Mouse (Mus musculus): ENCODE results near the gene Ttbk2.

Ttbk2 gene

DNA sequence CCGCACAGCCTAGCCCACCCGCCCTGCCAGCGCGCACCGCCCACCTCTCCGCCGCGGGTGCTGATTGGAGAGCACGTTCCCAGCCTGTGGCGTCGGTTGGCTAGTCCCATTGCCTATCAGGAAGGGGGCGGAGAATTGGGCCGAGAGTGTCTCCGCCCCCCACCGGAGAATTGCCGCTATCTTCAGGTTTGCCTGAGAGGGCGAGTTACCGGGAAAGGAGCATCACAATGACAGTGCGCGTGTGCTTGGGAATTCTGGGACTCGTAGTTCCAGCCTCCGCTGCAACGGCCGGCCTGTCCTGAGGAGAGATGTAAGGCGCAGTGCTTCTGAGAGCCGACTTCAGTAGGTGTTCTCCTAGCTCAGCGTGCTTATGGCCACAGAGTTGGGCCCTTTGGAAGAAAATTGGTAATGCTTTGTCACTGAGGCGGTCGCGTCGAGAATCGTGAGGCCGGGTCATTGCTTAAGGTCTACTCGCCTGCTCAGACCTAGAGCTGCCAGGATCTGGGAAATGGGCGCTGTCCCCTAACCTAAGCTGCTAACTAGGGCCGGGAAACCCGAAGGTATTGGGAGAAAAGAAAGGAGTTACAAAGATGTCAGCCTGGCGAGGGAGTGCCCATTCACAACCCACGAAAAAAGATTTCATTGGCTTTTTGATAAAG is at the start of gene Ttbk2:
Ttbk2 (minus strand) TSS at position 181 of the 659 bp plus-strand sequence.
- DNase-seq (ENCODE audit: low spot score) = peak; percentile 98

DNA sequence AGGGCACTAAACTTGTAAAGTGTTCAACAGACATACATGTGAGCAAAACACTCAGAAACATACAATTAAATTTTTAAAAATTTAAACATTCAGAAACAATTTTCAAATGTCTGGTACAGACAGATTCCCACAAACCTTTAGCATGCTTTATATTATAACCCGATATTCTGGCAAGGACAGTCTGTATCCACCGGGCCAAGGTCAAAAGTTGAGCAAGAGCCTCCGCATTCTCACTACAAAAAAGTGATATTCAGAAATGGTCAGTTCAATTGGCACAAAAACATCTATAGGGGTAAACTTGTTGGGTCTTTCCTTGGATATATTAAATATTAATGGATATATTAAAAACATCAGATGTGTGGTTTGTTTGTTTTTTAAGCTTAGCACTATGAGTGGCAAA is 46.0 kb upstream of the Ttbk2 start:
- no peak for DNase-seq (ENCODE audit: low spot score)

DNA sequence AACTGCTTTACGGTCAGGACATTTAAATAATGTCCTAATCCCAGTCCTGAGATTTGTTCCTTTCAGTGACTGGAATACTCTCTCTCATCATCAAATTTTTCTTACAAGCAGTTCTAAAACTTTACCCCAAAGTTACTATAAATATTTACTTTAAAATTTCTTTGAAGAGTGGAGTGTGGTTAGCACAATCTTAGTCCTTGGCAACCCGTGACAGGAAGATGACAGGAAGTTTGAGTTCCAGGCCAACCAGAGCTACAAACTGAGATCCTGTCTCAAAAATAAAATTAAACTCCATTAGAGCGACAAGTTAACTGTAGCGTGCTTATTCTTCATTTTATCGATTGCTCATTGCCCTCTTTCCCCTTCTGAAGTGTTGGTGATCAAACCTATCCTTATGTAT is 37.2 kb upstream of the Ttbk2 start:
- DNase-seq (ENCODE audit: low spot score) = no peak

DNA sequence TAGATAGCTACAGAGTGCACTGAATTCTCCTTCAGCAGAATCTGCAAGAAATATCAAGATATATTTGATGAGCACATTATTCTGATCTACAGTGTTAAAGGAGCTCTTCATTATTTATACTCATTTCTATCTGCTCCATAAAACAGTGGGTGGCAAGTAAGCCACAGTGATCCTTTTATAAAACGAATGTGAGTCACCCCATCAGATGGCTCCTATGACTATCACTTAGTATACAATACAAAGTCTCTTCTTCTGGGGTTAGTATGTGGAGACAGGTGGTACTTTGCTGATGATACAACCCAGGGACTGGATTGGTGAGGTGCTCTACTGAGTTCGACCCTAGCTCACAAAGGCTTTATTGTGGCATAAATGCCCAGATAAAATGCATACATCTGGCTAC is 22.8 kb upstream of the Ttbk2 start:
- DNase-seq (ENCODE audit: low spot score) = no peak

DNA sequence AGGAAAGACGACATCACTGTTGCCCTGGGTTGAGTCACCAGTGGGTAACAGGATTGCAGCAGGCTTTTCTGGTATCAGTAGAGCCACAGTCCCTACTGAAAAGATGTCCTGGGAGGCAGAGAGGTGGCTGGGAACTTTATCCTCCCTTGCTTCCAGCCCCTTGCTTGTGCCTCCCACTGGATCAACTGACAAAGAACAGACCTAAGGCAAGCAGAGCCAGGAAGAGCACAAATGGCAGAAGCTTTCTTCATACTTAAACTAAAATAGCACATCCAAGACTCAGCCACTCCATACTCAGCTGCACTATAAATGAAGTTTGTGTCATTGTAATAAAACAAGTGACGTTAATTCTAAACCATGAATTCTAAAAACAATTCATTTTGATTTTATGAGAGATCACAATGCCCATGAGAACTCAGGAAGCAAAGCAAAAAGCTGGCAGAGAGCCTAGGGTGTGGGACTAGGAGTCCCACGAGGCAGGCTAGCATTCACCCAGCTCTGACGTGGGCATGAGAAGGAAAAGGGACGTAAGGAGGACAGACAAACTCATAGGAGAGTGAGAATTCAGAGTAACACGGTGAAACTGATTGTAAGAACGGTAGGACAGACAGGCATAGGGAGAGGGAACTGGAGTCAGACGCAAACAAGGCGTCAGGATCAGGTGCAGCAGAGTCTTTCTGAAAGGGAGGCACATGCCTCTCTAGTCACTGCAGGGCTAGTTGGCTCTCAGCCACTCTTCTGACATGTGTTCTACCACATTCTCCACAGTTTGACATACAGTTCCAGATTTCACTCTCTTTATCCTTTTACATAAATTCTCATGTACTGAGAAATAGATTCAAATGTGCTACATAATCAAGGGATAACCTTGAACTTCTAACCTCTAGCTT is 21.3 kb upstream of the Ttbk2 start:
- no peak for DNase-seq (ENCODE audit: low spot score)

DNA sequence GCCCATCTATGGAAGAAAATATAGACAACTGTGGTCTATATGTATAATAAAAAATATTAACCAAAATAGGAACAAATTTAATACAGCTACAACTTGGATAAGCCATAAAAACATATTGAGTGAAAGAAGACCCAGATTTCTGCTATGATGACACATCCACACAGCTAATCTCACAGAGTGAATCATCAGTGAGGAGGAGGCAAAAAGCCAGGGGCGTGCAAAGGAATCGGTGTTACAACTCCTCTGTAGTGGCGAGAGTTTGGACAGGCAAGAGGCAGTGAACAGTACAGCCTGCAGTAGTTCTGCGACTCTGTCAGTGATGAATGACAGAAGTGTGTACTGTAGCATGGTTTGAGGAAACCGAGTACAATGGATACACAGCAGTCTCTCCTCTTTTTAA is 16.9 kb upstream of the Ttbk2 start:
- DNase-seq (ENCODE audit: low spot score) = no peak

DNA sequence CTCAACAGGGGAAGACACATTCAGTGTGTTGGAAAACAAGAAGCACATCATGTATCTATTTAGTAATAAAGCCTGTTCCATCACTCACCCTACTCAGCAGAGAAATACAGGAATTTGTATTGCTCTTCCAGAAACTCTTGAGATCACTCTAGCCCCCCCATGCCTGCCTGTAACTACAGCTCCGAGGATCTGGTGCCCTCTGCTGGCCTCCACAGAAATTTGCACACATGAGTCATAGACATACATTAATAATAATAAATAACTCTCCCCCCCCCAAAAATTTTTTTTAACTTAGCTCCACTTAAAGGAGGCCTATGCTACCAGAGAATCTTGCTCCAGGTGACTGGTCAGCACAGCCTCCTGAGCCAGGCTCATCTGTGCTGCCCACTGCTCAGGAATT is 16.2 kb upstream of the Ttbk2 start:
- DNase-seq (ENCODE audit: low spot score) = no peak

DNA sequence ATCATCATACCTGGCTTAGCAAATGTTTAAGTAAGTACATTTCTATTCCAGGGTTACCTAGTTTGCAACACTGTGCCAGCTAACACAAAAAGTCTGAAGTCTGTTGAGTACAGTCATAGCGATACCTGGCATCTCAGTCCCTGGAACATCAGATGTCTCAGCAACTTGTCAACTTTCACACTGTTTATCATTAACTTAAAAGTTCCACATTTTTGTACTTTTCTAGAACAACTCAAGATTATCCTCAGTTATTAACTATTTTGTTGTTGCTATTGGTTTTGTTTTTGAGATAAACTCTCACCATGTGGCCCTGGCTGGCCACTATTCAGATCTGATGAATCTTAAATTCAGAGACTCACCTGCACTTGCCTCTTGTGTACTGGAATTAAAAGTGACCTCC is 13.0 kb upstream of the Ttbk2 start:
- DNase-seq (ENCODE audit: low spot score) = no peak

DNA sequence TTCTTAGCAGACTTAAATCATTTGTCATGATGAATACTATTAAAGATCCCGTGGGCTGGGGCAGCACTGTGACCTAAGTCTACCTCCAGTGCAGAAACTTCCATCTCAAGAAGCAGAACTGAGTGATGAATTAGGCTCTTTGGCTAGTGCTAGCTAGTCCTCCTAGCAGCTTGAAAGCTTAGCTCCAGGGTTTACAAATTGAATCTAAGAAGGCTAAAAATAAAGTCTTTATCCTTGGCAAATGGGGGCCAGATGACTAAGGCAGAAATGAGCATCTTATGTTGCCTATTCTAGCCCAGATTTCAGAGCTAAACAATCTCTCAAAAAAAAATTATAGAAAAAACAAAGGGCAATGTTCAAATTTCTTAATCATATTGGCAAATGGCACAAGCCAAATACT is 10.3 kb upstream of the Ttbk2 start:
- DNase-seq (ENCODE audit: low spot score) = no peak

DNA sequence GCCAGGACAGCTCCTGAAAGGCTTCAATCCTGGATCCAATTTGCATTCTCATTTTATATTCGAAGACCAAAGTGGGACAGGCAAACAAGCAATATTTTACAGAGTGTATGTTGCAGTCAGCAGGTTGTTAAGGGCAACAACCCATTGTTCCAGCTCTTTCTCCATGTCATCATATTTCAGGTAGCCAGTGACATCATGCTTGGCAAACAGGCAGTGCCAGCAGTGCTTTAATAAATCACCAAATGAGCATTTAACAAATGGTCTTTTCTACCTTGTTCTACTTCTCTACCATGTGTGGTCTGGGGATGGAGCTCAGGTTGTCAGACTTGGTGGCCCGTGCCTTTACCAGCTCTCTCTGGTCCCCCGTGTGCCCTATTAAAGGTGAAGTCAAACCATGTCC is 7.7 kb upstream of the Ttbk2 start:
- DNase-seq (ENCODE audit: low spot score) = no peak

DNA sequence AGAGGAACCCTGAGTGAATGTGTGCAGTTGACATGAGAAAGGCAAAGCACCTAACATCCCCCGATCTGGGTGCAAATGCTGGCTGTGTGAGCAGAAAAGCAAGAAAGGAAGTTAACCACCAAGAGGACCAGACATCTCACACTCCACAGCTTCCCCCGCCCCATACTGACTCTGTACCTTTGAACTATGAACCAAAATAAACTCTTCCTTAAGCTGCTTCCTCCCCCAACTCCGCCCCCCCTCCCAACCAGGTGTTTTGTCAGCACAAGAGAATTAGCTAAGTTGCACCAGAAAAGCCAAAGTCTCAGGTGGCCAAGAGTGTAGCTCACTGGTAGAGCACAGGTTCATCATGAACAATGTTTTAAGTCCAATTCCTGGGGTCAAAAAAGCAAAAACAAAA is 2.7 kb upstream of the Ttbk2 start:
- DNase-seq (ENCODE audit: low spot score) = peak; percentile 74

DNA sequence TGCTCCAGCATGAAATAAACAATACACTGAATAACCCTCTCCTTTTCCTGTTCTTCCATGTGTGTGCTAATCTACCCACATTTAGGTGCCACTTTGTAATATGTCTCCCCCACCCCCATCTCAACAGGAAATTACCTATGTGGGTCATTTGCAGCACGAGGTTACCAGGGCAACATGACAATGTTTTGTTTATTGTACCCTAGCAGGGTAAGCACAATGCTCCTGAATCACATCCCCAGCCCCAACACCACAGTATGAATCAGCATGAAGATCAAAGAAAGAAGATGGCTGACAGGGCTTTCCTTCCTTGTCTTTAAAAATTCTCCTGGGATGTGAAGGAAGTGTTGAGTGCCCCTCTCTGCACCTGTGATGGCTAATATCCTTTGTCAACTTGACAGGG is 2.2 kb upstream of the Ttbk2 start:
- DNase-seq (ENCODE audit: low spot score) = no peak

DNA sequence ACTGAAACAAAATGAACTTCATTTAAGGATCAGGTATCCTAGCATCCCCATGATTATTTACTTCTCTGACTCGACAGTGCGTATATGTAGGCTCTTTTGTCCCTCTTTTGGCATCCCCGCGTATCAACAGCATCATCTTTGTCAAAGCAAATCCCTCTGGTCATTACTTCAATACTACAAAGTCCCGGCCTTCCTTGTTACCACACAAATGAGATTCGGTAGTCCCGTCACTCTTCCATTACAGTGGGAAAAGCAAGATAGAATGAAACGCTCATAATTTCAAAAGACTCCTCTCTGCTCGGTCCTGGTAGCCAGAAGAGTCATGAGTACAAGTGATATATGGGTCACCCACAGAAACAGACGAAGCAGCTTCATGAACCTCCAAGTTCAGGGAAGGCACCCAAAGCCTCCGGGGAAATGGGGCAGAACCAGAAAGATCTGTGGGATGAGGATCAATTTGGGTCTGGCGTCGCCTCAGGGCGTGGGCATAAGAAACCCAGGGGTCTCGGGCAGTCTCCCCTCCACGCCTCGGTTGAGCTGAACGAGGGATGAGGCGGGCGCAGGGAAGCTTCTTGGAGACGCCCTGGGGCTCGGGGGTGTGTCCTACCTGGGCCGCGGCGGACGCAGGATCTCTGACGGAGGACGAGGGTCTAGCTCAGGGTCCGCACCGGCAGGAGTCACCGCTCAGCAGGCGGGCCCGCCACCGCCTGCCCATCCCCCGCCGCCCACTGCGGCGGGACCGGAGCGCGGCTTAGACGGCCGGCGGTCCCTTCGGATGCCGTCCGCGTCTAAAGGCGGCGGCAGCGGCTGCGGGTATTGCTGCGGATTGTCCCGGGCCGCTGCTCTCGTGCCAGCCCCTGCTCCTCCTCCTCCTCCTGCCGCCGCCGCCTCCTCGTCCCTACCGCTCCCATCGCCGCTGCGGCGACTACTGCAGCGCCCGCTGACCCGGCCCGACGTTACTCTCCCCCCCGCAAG is 668 bp downstream of the Ttbk2 start, which contains the start of gene Cdan1:
Cdan1 (minus strand) TSS at position 680 of the 975 bp plus-strand sequence.
- peak; percentile 58 for DNase-seq (ENCODE audit: low spot score)

DNA sequence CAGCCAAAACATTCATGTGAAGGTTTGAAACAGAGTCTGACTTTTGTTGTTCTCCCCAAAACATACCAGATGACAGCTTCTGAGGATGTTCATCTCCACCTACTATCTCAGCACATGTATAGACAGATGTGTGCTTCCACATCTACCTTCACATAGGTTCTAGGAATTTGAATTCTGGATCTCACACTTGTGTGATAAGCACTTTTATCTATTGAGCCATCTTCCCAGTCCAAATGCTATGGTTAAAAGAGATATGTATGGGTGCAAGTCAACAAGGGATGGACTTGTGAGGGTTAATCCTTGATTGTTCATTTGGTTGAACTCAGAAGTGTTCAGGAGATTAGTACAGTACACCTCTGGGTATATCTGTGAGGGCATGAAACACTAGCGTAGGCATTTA is 5.1 kb downstream of the Ttbk2 start:
- no peak for DNase-seq (ENCODE audit: low spot score)

DNA sequence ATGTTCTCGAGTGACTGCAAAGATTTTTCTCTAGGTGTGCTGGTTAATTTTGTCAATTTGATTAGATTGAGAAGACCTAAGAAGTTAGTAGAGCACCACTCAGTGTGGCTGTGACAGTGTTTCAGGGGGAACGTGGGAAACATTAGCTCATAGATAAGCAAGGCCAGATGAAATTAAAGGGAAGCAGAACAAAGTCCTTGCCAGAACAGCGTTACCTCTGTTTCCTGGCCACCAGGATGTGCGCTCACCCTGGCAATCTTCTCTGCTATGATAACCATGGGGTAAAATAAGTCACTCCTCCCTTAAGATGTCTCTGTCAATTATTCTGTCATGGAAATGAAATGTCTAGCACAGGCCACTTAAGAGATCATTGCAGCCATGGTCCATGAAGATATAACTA is 6.4 kb downstream of the Ttbk2 start:
- no peak for DNase-seq (ENCODE audit: low spot score)

DNA sequence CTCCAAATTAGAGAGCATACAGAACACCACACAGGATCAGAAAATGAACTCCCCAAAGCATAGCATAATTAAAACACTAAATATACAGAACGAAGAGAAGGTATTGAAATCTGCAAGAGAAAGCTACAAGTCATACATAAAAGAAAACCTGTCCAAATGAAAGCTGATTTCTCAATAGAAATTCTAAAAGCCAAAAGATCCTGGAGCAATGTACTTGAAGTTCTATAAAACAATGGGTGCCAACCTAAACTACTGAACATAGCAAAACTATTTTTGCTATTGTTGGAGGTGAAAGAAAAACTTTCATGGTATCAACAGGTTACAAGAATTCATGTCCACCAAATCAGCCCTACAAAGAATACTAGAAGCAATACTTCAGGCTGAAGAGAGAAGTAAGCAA is 9.2 kb downstream of the Ttbk2 start:
- DNase-seq (ENCODE audit: low spot score) = no peak

DNA sequence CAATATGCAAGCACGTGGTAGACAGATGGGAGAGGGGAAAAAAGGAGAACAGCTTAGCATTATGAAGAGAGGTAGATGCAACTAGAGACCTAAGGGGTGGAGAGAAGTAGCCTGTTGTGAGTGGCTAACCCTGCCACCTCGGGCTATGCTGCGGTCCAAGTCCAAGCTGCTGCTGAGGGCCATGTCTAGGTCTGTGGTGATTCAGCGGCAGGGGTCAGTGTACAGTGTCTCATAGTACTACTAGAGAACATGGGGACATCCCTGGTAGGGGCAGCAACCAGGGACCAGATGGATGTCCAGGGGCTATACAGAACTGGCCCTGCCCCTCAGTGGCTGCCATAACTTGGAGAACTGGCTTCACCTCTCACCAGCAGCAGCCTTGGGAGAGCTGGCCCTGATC is 15.2 kb downstream of the Ttbk2 start:
- no peak for DNase-seq (ENCODE audit: low spot score)

DNA sequence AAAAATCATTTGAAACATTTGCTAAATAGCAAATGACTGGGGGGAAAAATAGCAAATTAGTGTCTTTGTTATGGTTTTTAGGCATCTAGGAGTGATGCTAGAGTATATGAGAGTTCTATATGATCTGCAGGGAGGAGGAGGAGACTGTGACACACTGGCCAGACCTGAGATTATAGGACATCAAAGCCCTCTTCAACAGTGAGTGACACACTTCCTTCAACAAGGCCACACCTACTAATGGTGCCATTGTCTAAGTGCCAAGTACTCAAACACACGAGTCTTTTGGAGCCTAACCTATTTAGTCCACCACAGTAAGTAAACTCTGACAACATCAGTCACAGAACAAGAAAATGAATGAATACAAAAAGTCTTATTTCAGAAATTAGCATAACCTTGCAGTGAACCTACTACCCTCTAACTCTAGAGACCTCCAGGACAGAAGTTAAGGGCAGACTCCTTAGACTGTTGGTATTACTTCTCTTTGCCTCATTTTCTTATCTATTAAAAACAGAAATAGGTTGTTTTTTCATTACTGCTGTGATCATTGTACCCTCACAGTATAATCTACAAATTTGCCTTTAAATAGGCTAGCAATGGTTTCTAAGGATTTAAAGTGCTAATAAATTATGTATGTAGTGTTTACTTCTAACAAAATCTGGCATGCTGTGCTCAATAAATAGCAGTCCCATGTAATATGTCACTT is 23.3 kb downstream of the Ttbk2 start:
- no peak for DNase-seq (ENCODE audit: low spot score)

DNA sequence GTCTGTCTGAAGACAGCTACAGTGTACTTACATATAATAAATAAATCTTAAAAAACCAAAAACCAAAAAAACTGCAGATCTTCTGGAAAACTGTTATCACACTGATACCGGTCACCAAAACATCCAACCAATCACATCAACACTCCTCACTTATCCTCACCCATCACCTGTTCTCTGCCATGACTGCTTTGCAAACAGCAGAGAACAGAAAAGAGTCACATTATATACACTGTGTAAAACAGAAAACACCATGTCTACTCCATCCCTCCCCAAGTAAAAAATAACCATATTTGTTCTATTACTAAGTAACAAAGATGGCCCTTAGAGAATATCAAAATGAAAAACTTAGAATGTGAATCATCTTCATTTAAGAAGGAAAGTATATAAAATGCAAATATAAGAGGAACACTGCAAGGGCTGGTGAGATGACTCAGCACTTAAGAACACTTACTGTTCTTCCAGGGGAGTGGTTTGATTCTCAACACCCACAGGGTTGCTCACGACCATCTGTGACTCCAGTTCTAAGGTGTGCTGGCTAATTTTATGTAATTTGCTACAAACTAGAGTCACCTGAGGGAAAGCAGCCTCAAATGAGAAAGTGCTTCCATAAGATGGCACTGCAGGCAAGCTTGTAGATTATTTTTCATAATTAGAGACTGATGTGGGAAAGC is 80.0 kb downstream of the Ttbk2 start:
- DNase-seq (ENCODE audit: low spot score) = no peak

DNA sequence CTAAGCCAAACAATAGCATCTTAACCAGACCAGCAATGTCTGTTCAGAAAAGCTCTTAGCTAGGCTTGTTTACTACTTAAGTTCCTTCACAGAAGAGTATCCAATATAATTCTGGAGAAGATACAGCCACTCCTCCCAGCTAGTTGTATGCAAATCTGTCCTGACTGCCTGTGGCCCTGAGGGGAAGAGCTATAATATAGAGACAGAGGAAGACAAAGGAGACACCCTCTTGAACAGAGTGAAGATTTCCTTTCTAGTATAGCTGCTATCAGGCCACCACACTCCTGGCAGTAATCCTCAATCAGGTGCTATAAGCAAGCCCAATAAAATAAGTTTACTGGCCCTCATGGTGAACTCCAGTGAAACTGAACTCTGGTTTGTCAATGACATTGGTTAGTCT is 88.5 kb downstream of the Ttbk2 start:
- no peak for DNase-seq (ENCODE audit: low spot score)

DNA sequence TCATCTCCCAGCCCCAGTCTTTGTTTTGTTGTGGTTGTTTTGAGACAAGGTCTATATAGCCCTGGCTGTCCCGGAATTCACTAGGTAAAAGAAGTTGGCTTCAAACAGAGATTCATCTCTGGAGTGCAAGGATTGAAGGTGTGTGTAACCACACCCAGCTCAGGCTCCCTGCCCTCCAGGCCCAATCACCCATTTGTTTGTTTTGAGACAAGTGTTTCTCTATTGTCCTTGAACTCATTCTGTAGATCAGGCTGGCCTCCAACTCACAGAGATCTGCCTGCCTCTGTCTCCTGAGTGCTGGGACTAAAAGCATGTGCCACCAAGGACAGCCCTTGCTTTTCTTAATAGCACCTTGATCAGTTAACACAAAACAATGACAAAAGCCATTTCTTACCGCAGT is 102.4 kb downstream of the Ttbk2 start:
- DNase-seq (ENCODE audit: low spot score) = no peak

Measured in yolk sac, embryonic 10.5 days (tissue).